Mouse (Mus musculus) myocyte (in vitro differentiated cells): ENCODE measurements around the gene Pmpca. TPM values are rescaled to one million over a fixed set of nuclear protein-coding genes. Genes with fewer than 3 reads are reported as not detected.

Source experiments
- H3K27me3 ChIP-seq: one replicate; pipeline ENCODE4 v1.6.1; 2011; ENCODE audit not compliant: control insufficient read depth, insufficient read depth, insufficient read length
- H3K36me3 ChIP-seq: one replicate; pipeline ENCODE4 v1.6.1; 2011; ENCODE audit not compliant: control insufficient read depth, insufficient read depth
- H3K4me2 ChIP-seq: one replicate; pipeline ENCODE4 v1.6.1; 2011; ENCODE audit warnings: low read depth, control low read depth
- H3K4me3 ChIP-seq: one replicate; pipeline ENCODE4 v1.5.1; 2011; ENCODE audit warnings: mild to moderate bottlenecking, control low read depth, moderate library complexity
- H3K79me2 ChIP-seq: one replicate; pipeline ENCODE4 v1.6.1; 2011; ENCODE audit not compliant: control insufficient read depth, insufficient read depth
- H3ac ChIP-seq: one replicate; pipeline ENCODE4 v1.6.1; 2011; ENCODE audit not compliant: control insufficient read depth, insufficient read length
- CEBPB ChIP-seq: IDR thresholded peaks from 2 replicates; pipeline ENCODE4 v1.6.1; 2011; ENCODE audit warnings: mild to moderate bottlenecking, moderate library complexity; ENCODE audit not compliant: poor library complexity, insufficient read depth, severe bottlenecking
- E2F4 ChIP-seq: IDR thresholded peaks from one replicate; pipeline ENCODE4 v1.6.1; 2011; ENCODE audit warnings: mild to moderate bottlenecking, control low read depth, moderate library complexity; ENCODE audit not compliant: insufficient read depth
- MAX ChIP-seq: IDR thresholded peaks from one replicate; pipeline ENCODE4 v1.6.1; 2011; ENCODE audit warnings: low read depth, mild to moderate bottlenecking, control low read depth
- MYOD1 ChIP-seq, 3 experiments: IDR thresholded peaks; one replicate each; pipeline ENCODE4 v1.6.1; 2011; ENCODE audit warnings: control low read depth in 2 of 3, low read depth in 2 of 3, mild to moderate bottlenecking in 2 of 3, moderate library complexity in 1 of 3; ENCODE audit not compliant: insufficient read length in 2 of 3, control insufficient read depth in 1 of 3
- MYOG ChIP-seq, 3 experiments: IDR thresholded peaks; one replicate each; pipeline ENCODE4 v1.6.1; 2011; ENCODE audit warnings: control low read depth in 2 of 3, low read depth in 2 of 3, mild to moderate bottlenecking in 2 of 3; ENCODE audit not compliant: insufficient read length in 2 of 3, control insufficient read depth in 1 of 3, insufficient read depth in 1 of 3
- POLR2A ChIP-seq: IDR thresholded peaks from one replicate; pipeline ENCODE4 v1.6.1; 2011; ENCODE audit warnings: low read depth, mild to moderate bottlenecking, control low read depth, moderate library complexity; ENCODE audit not compliant: insufficient read length
- POLR2AphosphoS2 ChIP-seq: IDR thresholded peaks from one replicate; pipeline ENCODE4 v1.6.1; 2011; ENCODE audit warnings: low read depth, control low read depth; ENCODE audit not compliant: insufficient read length
- REST ChIP-seq: IDR thresholded peaks from one replicate; pipeline ENCODE4 v1.6.1; 2011; ENCODE audit warnings: mild to moderate bottlenecking, control low read depth, moderate library complexity; ENCODE audit not compliant: insufficient read depth, insufficient read length
- SRF ChIP-seq: IDR thresholded peaks from one replicate; pipeline ENCODE4 v1.6.1; 2011; ENCODE audit warnings: low read depth; ENCODE audit not compliant: control insufficient read depth, insufficient read length
- TCF12 ChIP-seq: IDR thresholded peaks from one replicate; pipeline ENCODE4 v1.6.1; 2011; ENCODE audit warnings: mild to moderate bottlenecking, control low read depth; ENCODE audit not compliant: poor library complexity, insufficient read depth, severe bottlenecking
- TCF3 ChIP-seq: IDR thresholded peaks from one replicate; pipeline ENCODE4 v1.6.1; 2011; ENCODE audit warnings: low read depth, control low read depth; ENCODE audit not compliant: insufficient read length
- USF1 ChIP-seq: IDR thresholded peaks from one replicate; pipeline ENCODE4 v1.6.1; 2011; ENCODE audit warnings: low read depth, mild to moderate bottlenecking, control low read depth, moderate library complexity
- polyA plus RNA-seq: library from polyadenylated mRNA; unstranded; fragments of >200 nt; fragmentation: generic; extraction: Trizol; gene quantifications from one replicate; pipeline ENCODE4 v1.2.1, GENCODE M21; 2012; ENCODE audit warnings: missing spikeins

Pmpca gene
- polyA plus RNA-seq, 1 experiment: 111 TPM

- no peak overlapping the region for H3ac ChIP-seq
- peak overlapping the region; percentile 15 for H3K4me2 ChIP-seq
- H3K4me3 ChIP-seq: no peak overlapping the region
- H3K36me3 ChIP-seq: peaks cover 52% of the 10 kb centered on the region
- peaks cover 35% of the 10 kb centered on the region for H3K79me2 ChIP-seq
- no peaks in the 10 kb centered on the region for H3K27me3 ChIP-seq
- TF ChIP-seq MAX (no peak), TCF12 (peak; percentile 53), POLR2AphosphoS2 (no peak), MYOD1 (IDR thresholded peaks at IDR 0.05; ENCODE audit: control insufficient read depth in 1 of 3, insufficient read length in 2 of 3, low read depth in 2 of 3) (peak; percentile 52 to 98 (median 97)), MYOG (IDR thresholded peaks at IDR 0.05; ENCODE audit: control insufficient read depth in 1 of 3, insufficient read depth in 1 of 3, insufficient read length in 2 of 3, low read depth in 2 of 3) (peak; percentile 56 to 98 (median 96)), REST (no peak), SRF (no peak), TCF3 (peak; percentile 84)
Measured at GRCm38 (mm10) chr2:26438373-26438772, 49.2 kb downstream of the Pmpca start.

GRCm38 (mm10) chr2:26439671-26440070 lies 50.5 kb downstream of the Pmpca start:
- Histone ChIP-seq H3K79me2 (peaks cover 48% of the 10 kb centered on the region), H3K27me3 (no peaks in the 10 kb centered on the region)

GRCm38 (mm10) chr2:26441261-26441660 lies 52.1 kb downstream of the Pmpca start:
- H3K27me3 ChIP-seq: no peaks in the 10 kb centered on the region
- peaks cover 45% of the 10 kb centered on the region for H3K79me2 ChIP-seq
- H3ac ChIP-seq: no peak overlapping the region
- peaks cover 24% of the 10 kb centered on the region for H3K36me3 ChIP-seq
- TF ChIP-seq CEBPB: no peak
- TF ChIP-seq REST: no peak
- no peak for TF ChIP-seq TCF12
- no peak for TF ChIP-seq SRF
- no peak for TF ChIP-seq MYOD1 (IDR thresholded peaks at IDR 0.05; ENCODE audit: control insufficient read depth in 1 of 3, insufficient read length in 2 of 3, low read depth in 2 of 3)
- no peak for TF ChIP-seq MAX
- no peak for TF ChIP-seq MYOG (IDR thresholded peaks at IDR 0.05; ENCODE audit: control insufficient read depth in 1 of 3, insufficient read depth in 1 of 3, insufficient read length in 2 of 3, low read depth in 2 of 3)
- no peak for TF ChIP-seq E2F4
- no peak for TF ChIP-seq USF1
- H3K4me2 ChIP-seq: no peak overlapping the region
- H3K4me3 ChIP-seq: no peak overlapping the region

More at GRCm38 (mm10) chr2:26439671-26440070, 50.5 kb downstream of the Pmpca start:
- no peak for TF ChIP-seq MAX
- TF ChIP-seq MYOD1 (IDR thresholded peaks at IDR 0.05; ENCODE audit: control insufficient read depth in 1 of 3, insufficient read length in 2 of 3, low read depth in 2 of 3): no peak
- no peak for TF ChIP-seq E2F4
- no peak for TF ChIP-seq TCF12
- TF ChIP-seq TCF3: no peak
- Histone ChIP-seq H3K4me3 (no peak overlapping the region), H3K36me3 (peaks cover 40% of the 10 kb centered on the region), H3ac (no peak overlapping the region), H3K4me2 (no peak overlapping the region)

GRCm38 (mm10) chr2:26441688-26442087 lies 52.5 kb downstream of the Pmpca start:
- Histone ChIP-seq H3K36me3 (peaks cover 24% of the 10 kb centered on the region), H3K27me3 (no peaks in the 10 kb centered on the region), H3K4me2 (no peak overlapping the region), H3ac (no peak overlapping the region), H3K4me3 (no peak overlapping the region), H3K79me2 (peaks cover 46% of the 10 kb centered on the region)
- TF ChIP-seq USF1: no peak
- no peak for TF ChIP-seq MYOD1 (IDR thresholded peaks at IDR 0.05; ENCODE audit: control insufficient read depth in 1 of 3, insufficient read length in 2 of 3, low read depth in 2 of 3)
- TF ChIP-seq MYOG (IDR thresholded peaks at IDR 0.05; ENCODE audit: control insufficient read depth in 1 of 3, insufficient read depth in 1 of 3, insufficient read length in 2 of 3, low read depth in 2 of 3): no peak
- TF ChIP-seq CEBPB: no peak
- TF ChIP-seq POLR2AphosphoS2: no peak
- TF ChIP-seq MAX: no peak
- no peak for TF ChIP-seq REST
- TF ChIP-seq TCF3: no peak
- no peak for TF ChIP-seq POLR2A

DNA sequence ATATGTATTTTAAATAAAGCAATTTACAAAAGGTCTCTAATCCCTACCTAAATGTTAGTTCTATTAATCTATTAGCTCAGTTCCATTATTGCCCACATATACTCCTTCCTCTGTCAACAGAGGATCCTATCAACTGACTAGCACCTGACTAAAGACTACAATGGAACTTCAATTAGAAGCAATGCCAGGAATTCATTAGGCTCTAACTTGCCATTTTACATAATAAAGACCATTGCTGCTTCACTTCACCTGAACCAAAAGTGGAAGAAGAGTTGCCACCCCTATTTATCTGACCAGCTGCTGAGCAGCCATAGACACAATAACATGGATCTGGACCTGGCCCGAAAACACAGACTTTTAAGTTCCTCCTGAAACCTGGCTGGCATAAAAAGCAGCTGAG lies 53.7 kb downstream of the Pmpca start:
- Histone ChIP-seq H3K4me2 (peak overlapping the region; percentile 88), H3K4me3 (no peak overlapping the region)

More for the DNA sequence above, 53.7 kb downstream of the Pmpca start:
- Histone ChIP-seq H3K36me3 (peaks cover 21% of the 10 kb centered on the region), H3ac (no peak overlapping the region), H3K27me3 (no peaks in the 10 kb centered on the region), H3K79me2 (peaks cover 45% of the 10 kb centered on the region)
- TF ChIP-seq USF1 (no peak), MAX (no peak), POLR2AphosphoS2 (no peak), SRF (no peak), MYOD1 (IDR thresholded peaks at IDR 0.05; ENCODE audit: control insufficient read depth in 1 of 3, insufficient read length in 2 of 3, low read depth in 2 of 3) (no peak), TCF3 (no peak), E2F4 (no peak), CEBPB (no peak)
